Mouse (Mus musculus) kidney, postnatal 0 days (tissue): ENCODE data around the gene Fam126a. TPM values are rescaled to one million over a fixed set of nuclear protein-coding genes. Genes with fewer than 3 reads are reported as not detected.

Source experiments
- ATAC-seq: fragments of 200-750 bp; cut with Nextera tagmentation; replicated peaks from 2 replicates; pipeline ENCODE4 v1.8.0; 2017; ENCODE audit warnings: low read depth, moderate number of reproducible peaks, moderate TSS enrichment, moderate library complexity; ENCODE audit not compliant: low FRiP score
- DNase-seq: peaks from one replicate; pipeline ENCODE4 v3.0.0-alpha.2; 2016; ENCODE audit warnings: low spot score
- H3K27ac ChIP-seq: fragments of 300-500 bp; sonication (generic); 2 replicates; pipeline ENCODE4 v1.5.1; 2014; ENCODE audit warnings: mild to moderate bottlenecking
- H3K27me3 ChIP-seq: fragments of 300-500 bp; sonication (generic); 2 replicates; pipeline ENCODE4 v1.6.1; 2014; ENCODE audit warnings: low read length, mixed read lengths; ENCODE audit not compliant: insufficient read depth
- H3K36me3 ChIP-seq: fragments of 300-500 bp; sonication (generic); 2 replicates; pipeline ENCODE4 v1.6.1; 2014; ENCODE audit warnings: low read length, mixed read lengths; ENCODE audit not compliant: insufficient read depth
- H3K4me1 ChIP-seq: fragments of 300-500 bp; sonication (generic); replicated peaks from 2 replicates; pipeline ENCODE4 v1.6.1; 2014; ENCODE audit warnings: antibody characterized with exemption, low read length, mixed read lengths; ENCODE audit not compliant: insufficient read depth
- H3K4me2 ChIP-seq: fragments of 300-500 bp; sonication (generic); 2 replicates; pipeline ENCODE4 v1.6.1; 2014; ENCODE audit warnings: mild to moderate bottlenecking, low read length, moderate library complexity, mixed read lengths
- H3K4me3 ChIP-seq: fragments of 300-500 bp; sonication (generic); replicated peaks from 2 replicates; pipeline ENCODE4 v1.5.1; 2014; ENCODE audit warnings: low read depth, low read length
- H3K9ac ChIP-seq: fragments of 300-500 bp; sonication (generic); 2 replicates; pipeline ENCODE4 v1.6.1; 2014; ENCODE audit warnings: low read depth, low read length
- H3K9me3 ChIP-seq: fragments of 300-500 bp; sonication (generic); replicated peaks from 2 replicates; pipeline ENCODE4 v1.6.1; 2016; ENCODE audit warnings: low read length, inconsistent platforms, mixed read lengths
- CTCF ChIP-seq: IDR thresholded peaks from 2 replicates; pipeline ENCODE4 v1.5.1; 2016; ENCODE audit warnings: antibody characterized with exemption, low read depth, mild to moderate bottlenecking, moderate library complexity
- whole genome bisulfite sequencing: fragments of 180-500 bp; shearing (Covaris S2); extraction: QIAGEN DNeasy Blood & Tissue Kit; methylation state at CpG from one replicate; pipeline ENCODE4 v1.1.7; 2014; 5-methylcytosine and 5-hydroxymethylcytosine counted together
- polyA plus RNA-seq: library from polyadenylated mRNA; unstranded; fragments of >200 nt; fragmentation: Nextera tagmentation; extraction: Ambion mirVana; gene quantifications from 2 replicates; pipeline ENCODE4 v1.2.1, GENCODE M21; 2015

Fam126a gene
- polyA plus RNA-seq, 1 experiment from 2014 or later: 10.7 TPM

DNA sequence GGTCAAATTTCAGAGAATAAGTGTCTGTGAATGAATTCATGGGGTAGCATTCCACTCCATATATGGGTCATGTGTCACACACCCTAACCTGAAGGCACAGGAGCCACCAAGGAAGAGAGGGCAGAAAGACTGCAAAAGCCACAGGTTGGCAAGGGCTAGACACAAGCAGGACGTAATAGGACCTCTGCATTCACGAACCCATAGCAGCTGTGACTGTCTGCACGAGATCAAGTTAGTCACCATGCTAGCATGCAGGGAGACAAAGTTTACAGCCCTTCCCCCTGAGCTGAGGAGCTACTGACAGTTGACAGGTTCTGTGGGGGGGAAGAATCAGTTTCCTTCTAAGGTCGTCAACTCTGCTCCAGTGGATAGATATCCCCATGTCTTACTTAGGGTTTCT lies 33.1 kb upstream of the Fam126a start:
- ATAC-seq: no peak
- H3K9ac ChIP-seq: no peak overlapping the region
- H3K4me1 ChIP-seq: no peaks in the 10 kb centered on the region
- no peak overlapping the region for H3K4me3 ChIP-seq
- WGBS: 56% methylated on average over 4 of the region's 4 CpGs
- H3K27me3 ChIP-seq: no peaks in the 10 kb centered on the region
- no peak for DNase-seq
- H3K27ac ChIP-seq: no peak overlapping the region
- TF ChIP-seq CTCF: no peak
- no peaks in the 10 kb centered on the region for H3K9me3 ChIP-seq
- H3K36me3 ChIP-seq: no peaks in the 10 kb centered on the region
- no peak overlapping the region for H3K4me2 ChIP-seq

DNA sequence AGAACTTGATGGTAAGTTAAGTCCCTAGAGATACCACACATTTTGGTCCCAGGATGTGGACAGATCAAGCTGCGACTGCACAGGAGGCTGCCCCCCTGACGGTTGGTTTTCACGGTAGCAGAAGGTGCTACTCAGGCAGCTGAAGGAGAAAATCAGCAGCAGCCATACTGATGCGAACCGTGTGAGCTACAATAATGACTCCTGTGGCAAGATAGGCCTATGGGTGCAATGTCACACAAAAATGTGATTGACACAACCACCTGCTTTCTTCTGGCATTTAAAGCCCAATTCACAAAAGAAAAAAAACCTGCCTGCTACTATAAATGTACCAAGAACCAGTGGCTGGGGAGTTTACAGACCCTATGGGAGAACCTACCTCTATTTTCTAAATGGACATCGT lies 32.5 kb upstream of the Fam126a start:
- TF ChIP-seq CTCF: no peak
- no peaks in the 10 kb centered on the region for H3K36me3 ChIP-seq
- H3K9me3 ChIP-seq: no peaks in the 10 kb centered on the region
- no peaks in the 10 kb centered on the region for H3K27me3 ChIP-seq
- ATAC-seq (no peak), DNase-seq (no peak)
- no peak overlapping the region for H3K27ac ChIP-seq
- H3K4me2 ChIP-seq: no peak overlapping the region
- H3K4me3 ChIP-seq: no peak overlapping the region
- H3K4me1 ChIP-seq: no peaks in the 10 kb centered on the region
- WGBS: 85% methylated on average over 6 of the region's 6 CpGs
- H3K9ac ChIP-seq: no peak overlapping the region

DNA sequence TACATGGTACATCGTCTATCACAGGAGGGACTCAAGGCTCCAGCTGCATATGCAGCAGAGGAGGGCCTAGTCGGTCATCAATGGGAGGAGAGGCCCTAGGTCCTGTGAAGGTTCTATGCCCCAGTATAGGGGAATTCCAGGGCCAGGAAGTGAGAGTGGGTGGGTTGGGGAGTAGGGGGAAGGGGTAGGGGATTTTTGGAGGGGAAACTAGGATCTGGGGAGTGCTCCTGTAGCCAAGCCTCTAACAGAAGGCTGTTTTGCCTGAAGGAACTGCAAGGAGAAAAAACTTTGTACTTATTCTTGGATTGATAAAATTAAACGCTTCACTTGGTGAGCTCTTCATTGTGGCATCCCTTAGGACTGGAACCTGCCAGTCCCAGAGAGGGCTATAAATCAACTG lies 30.5 kb upstream of the Fam126a start:
- 48% methylated on average over 3 of the region's 3 CpGs for WGBS
- no peak overlapping the region for H3K9ac ChIP-seq
- H3K4me2 ChIP-seq: no peak overlapping the region
- TF ChIP-seq CTCF: no peak
- no peak overlapping the region for H3K27ac ChIP-seq
- DNase-seq (no peak), ATAC-seq (no peak)
- no peaks in the 10 kb centered on the region for H3K4me1 ChIP-seq
- H3K27me3 ChIP-seq: no peaks in the 10 kb centered on the region
- H3K4me3 ChIP-seq: no peak overlapping the region
- H3K36me3 ChIP-seq: no peaks in the 10 kb centered on the region
- no peaks in the 10 kb centered on the region for H3K9me3 ChIP-seq

DNA sequence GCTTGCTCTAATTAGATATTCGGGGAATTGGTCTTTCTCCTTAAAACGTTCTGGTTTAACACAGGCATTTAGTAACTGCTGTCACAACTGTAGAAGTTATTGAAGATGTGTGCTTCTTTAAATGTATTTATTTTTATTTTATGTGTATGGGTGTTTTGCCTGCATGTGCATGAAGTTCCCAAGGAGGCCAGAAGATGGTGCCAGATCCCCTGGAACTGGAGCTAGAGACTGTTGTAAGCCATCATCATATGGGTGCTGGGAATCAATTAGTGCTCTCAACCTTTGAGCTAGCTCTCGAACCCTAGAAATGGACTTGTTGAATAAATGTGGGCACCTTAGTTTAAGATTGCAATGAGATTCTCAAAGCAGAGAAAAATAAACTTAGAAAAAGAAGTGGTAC lies 27.1 kb upstream of the Fam126a start:
- no peaks in the 10 kb centered on the region for H3K9me3 ChIP-seq
- H3K9ac ChIP-seq: no peak overlapping the region
- WGBS: 73% methylated on average over 3 of the region's 3 CpGs
- H3K4me1 ChIP-seq: no peaks in the 10 kb centered on the region
- H3K4me3 ChIP-seq: no peak overlapping the region
- ATAC-seq: no peak
- H3K27me3 ChIP-seq: no peaks in the 10 kb centered on the region
- H3K36me3 ChIP-seq: no peaks in the 10 kb centered on the region
- DNase-seq: no peak
- no peak overlapping the region for H3K27ac ChIP-seq
- peak; percentile 38; the same call in 1 of the 2 replicates for TF ChIP-seq CTCF
- H3K4me2 ChIP-seq: no peak overlapping the region

DNA sequence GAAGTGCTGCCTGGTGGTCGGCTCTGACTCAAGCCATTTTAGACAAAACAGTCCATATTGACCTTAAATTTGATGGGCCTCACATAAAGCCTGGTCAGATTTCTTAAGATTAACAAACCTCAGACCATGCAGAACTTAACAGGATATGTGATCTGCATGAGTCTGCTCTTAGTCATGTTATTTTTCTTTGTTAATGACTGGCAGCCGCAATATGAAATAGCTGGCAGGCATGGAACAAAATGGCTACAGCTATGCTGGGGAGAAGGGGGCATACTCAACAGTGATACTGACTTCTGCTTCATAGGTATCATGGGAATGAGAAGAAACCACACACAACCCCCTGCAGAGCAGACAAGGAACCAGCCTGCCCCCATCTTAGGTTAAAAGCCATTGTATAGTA lies 26.4 kb upstream of the Fam126a start:
- WGBS: 86% methylated on average over 2 of the region's 2 CpGs
- no peak overlapping the region for H3K9ac ChIP-seq
- no peak overlapping the region for H3K4me3 ChIP-seq
- no peak overlapping the region for H3K27ac ChIP-seq
- no peaks in the 10 kb centered on the region for H3K9me3 ChIP-seq
- H3K4me1 ChIP-seq: no peaks in the 10 kb centered on the region
- DNase-seq: no peak
- ATAC-seq: no peak
- H3K27me3 ChIP-seq: no peaks in the 10 kb centered on the region
- no peaks in the 10 kb centered on the region for H3K36me3 ChIP-seq
- no peak overlapping the region for H3K4me2 ChIP-seq
- TF ChIP-seq CTCF: no peak

DNA sequence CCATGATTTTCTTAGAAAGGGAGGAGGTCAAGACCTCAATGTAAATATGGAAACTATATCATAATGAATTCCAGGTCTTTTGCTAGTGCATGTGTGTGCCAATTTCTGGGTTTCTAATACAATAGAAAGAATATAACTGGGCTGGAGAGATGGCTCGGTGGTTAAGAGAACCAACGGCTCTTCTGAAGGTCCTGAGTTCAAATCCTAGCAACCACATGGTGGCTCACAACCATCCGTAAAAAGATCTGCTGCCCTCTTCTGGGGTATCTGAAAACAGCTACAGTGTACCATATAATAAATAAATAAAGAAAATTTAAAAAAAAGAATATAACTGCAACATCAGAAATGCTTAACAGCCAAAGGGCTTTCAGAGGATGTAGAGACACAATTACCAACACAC lies 23.9 kb upstream of the Fam126a start:
- H3K9ac ChIP-seq: no peak overlapping the region
- H3K27me3 ChIP-seq: no peaks in the 10 kb centered on the region
- H3K27ac ChIP-seq: no peak overlapping the region
- no peaks in the 10 kb centered on the region for H3K36me3 ChIP-seq
- ATAC-seq (no peak), DNase-seq (no peak)
- no peaks in the 10 kb centered on the region for H3K4me1 ChIP-seq
- 95% methylated on average over 3 of the region's 3 CpGs for WGBS
- H3K9me3 ChIP-seq: no peaks in the 10 kb centered on the region
- no peak overlapping the region for H3K4me2 ChIP-seq
- no peak overlapping the region for H3K4me3 ChIP-seq
- peak; percentile 39 for TF ChIP-seq CTCF
